Mouse (Mus musculus) C2C12 (cell line): ENCODE measurements at regions not wholly inside any gene's neighbourhood (a gene's known extent, or its start where the extent isn't known, plus 50 kb on each side); places are given as distances from the start of the nearest gene placed in this dataset.
"Not testable (repeated sequence)": the region's sequence is repeated elsewhere in the genome, so short reads cannot be mapped to it uniquely, and the experiment has no call there.

Experiments
- H3K27me3 ChIP-seq: one replicate; pipeline ENCODE4 v1.6.1; 2011; ENCODE audit not compliant: control insufficient read depth, insufficient read depth, insufficient read length
- H3K36me3 ChIP-seq: one replicate; pipeline ENCODE4 v1.6.1; 2011; ENCODE audit not compliant: control insufficient read depth, insufficient read depth
- H3K4me3 ChIP-seq: one replicate; pipeline ENCODE4 v1.5.1; 2011; ENCODE audit warnings: mild to moderate bottlenecking, control low read depth; ENCODE audit not compliant: poor library complexity, insufficient read depth, severe bottlenecking
- H3K79me2 ChIP-seq: one replicate; pipeline ENCODE4 v1.6.1; 2011; ENCODE audit not compliant: control insufficient read depth, insufficient read depth
- H3K79me3 ChIP-seq: one replicate; pipeline ENCODE4 v1.6.1; 2011; ENCODE audit warnings: low read depth, control low read depth
- H3ac ChIP-seq: one replicate; pipeline ENCODE3; 2011; ENCODE audit warnings: low read depth; ENCODE audit not compliant: control insufficient read depth, insufficient read length
- CEBPB ChIP-seq: IDR thresholded peaks from one replicate; pipeline ENCODE4 v1.6.1; 2011; ENCODE audit warnings: low read depth, mild to moderate bottlenecking, control low read depth, moderate library complexity
- CTCF ChIP-seq: IDR thresholded peaks from one replicate; pipeline ENCODE4 v1.5.1; 2011; ENCODE audit not compliant: control insufficient read depth, insufficient read depth, insufficient read length
- FOSL1 ChIP-seq: IDR thresholded peaks from one replicate; pipeline ENCODE4 v1.8.0; 2011; ENCODE audit warnings: mild to moderate bottlenecking, low read length; ENCODE audit not compliant: poor library complexity, insufficient read depth, severe bottlenecking
- MAX ChIP-seq: IDR thresholded peaks from one replicate; pipeline ENCODE4 v1.6.1; 2011; ENCODE audit warnings: mild to moderate bottlenecking, control low read depth
- MYOD1 ChIP-seq: IDR thresholded peaks from one replicate; pipeline ENCODE4 v1.6.1; 2011; ENCODE audit warnings: low read depth; ENCODE audit not compliant: control insufficient read depth, insufficient read length
- MYOG ChIP-seq: IDR thresholded peaks from one replicate; pipeline ENCODE4 v1.6.1; 2011; ENCODE audit not compliant: control insufficient read depth, insufficient read length; ENCODE audit errors: extremely low read depth
- USF1 ChIP-seq: IDR thresholded peaks from one replicate; pipeline ENCODE4 v1.6.1; 2011; ENCODE audit warnings: low read depth, mild to moderate bottlenecking, control low read depth, moderate library complexity

DNA sequence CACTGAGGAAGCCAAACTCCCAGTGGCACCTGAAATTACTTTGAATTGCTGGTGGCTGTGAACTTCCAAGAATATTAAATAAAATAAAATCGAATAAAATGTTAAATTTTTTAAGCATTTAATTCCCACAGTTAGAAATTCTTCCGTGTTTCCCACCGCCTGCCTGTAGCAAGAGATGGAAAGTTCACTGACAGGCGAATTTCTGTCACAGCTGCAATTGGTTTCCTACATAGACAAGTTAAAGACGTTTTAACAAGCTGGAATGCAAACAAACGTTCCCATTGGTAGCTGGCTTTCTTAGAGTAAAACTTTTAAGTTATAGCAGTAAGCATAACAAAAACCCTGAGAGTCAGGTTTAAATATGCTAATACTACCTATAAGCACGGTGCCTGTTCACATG, 95.0 kb downstream of the Pou4f1 start:
- H3K79me3 ChIP-seq: no peaks in the 10 kb centered on the region
- H3K4me3 ChIP-seq: no peak overlapping the region
- TF ChIP-seq USF1 (no peak), MYOG (no peak), MAX (no peak), CEBPB (no peak), MYOD1 (no peak), FOSL1 (no peak), CTCF (no peak)
- no peaks in the 10 kb centered on the region for H3K36me3 ChIP-seq
- no peaks in the 10 kb centered on the region for H3K79me2 ChIP-seq
- no peaks in the 10 kb centered on the region for H3K27me3 ChIP-seq
- H3ac ChIP-seq: no peak overlapping the region

DNA sequence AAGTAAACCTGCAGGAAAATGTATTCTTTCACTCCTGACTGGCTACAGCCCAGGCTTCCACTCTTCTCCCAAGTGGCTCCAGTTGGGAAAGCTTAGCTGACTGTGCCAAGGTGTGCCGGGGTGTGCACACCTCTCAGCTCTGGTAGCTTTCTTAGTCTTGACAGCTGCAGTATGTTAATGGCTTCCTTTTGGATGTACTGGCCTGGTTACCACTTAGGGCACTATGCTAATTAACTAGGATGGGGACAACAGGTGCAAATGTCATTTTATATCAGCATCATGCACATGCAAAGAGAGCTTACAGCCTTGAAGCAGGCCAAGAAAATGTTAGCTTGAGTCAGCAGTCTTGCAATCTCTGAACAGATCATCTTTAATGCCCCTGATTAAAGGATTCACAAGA, 111.2 kb downstream of the Pou4f1 start:
- Histone ChIP-seq H3K79me3 (no peaks in the 10 kb centered on the region), H3ac (no peak overlapping the region), H3K36me3 (no peaks in the 10 kb centered on the region), H3K27me3 (no peaks in the 10 kb centered on the region), H3K79me2 (no peaks in the 10 kb centered on the region), H3K4me3 (no peak overlapping the region)
- TF ChIP-seq MAX (no peak), CTCF (no peak), MYOD1 (no peak), MYOG (no peak), CEBPB (no peak), FOSL1 (no peak), USF1 (no peak)

DNA sequence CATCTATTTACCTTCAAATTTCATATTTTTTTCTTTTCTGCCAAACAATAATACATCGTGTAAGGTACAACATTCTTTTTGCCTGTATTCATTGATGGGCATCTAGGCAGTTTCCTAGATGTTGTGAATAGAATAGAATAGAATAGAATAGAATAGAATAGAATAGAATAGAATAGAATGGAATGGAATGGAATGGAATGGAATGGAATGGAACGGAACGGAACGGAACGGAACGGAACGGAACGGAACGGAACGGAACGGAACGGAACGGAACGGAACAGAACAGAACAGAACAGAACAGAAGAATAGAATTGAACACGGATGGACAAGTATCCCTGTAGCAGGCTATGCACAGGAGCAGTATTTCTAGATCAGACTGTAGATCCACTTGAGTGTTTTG, 131.0 kb downstream of the Pou4f1 start:
- not testable (repeated sequence) for H3K79me3 ChIP-seq, H3K79me2 ChIP-seq, H3K27me3 ChIP-seq, H3K4me3 ChIP-seq, H3ac ChIP-seq, H3K36me3 ChIP-seq

DNA sequence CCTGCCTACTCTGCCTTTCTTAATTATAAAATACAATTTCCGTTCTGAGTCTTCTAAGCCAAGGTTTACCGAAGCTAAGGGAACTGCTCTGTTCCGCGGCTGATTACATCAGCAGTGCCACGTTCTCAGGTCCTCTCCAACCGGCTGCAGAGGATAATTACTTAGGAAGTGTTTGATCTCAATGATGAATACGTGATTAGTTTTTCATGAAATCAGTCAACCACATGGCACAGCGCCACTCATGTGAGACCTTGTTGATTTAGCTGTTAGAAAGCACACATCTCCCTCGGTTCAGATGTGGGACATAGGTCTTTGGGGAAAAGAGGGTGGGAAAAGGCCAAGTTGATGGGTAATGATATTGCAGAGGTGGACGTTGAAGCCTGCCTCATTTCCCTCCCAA, 141.7 kb downstream of the Pou4f1 start:
- Histone ChIP-seq H3K4me3 (no peak overlapping the region), H3K79me2 (no peaks in the 10 kb centered on the region)
- TF ChIP-seq MYOD1: no peak
- TF ChIP-seq CTCF: no peak
- no peak for TF ChIP-seq USF1
- no peak for TF ChIP-seq MAX
- no peak for TF ChIP-seq FOSL1
- TF ChIP-seq CEBPB: no peak
- no peak for TF ChIP-seq MYOG

DNA sequence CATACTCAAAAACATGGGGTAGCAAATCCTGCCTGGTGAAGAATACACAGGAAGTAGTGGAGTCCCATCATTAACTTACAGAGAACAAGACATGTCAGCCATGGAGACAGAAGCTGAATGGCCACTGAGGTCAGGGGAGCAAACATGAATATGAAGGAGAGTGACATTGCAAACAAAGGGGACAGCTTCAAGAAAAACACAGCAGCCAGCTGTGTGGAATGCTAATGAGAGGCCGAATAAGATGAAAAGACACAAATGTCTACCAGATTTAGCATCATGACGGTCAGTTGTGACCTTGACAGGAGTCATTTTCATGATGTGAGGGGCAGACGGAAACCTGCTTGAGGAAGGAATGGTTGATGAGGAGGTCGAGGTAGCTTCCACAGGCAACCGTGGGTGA, 167.7 kb downstream of the Pou4f1 start:
- Histone ChIP-seq H3ac (no peak overlapping the region), H3K79me2 (no peaks in the 10 kb centered on the region), H3K36me3 (no peaks in the 10 kb centered on the region), H3K79me3 (no peaks in the 10 kb centered on the region), H3K4me3 (no peak overlapping the region), H3K27me3 (no peaks in the 10 kb centered on the region)
- TF ChIP-seq MAX (no peak), CTCF (no peak), USF1 (no peak), CEBPB (no peak), MYOG (no peak), FOSL1 (no peak), MYOD1 (no peak)

More for the DNA sequence above, 141.7 kb downstream of the Pou4f1 start:
- Histone ChIP-seq H3ac (no peak overlapping the region), H3K36me3 (no peaks in the 10 kb centered on the region), H3K27me3 (no peaks in the 10 kb centered on the region), H3K79me3 (no peaks in the 10 kb centered on the region)

DNA sequence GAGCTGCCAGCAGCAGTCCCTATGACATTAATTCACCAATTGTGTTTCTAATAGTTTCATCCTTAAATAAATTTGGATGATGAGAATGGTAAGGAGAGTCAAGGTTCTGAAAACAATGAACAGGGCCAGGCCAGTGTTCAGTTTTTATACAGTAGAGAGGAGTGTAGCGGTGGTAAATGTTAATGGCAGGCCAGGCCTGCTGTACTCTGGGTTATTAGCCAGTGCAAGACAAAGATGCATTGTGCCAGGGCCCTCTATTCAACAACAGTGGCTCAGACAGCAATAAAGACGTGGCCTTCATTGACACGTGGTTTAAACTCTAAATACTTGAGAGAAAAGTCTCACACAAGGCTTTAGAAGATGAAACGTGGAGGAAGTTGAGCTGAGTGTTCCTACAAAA, 169.5 kb downstream of the Pou4f1 start:
- TF ChIP-seq MYOD1 (no peak), MYOG (no peak)

More for the DNA sequence above, 169.5 kb downstream of the Pou4f1 start:
- no peak overlapping the region for H3K4me3 ChIP-seq
- H3K27me3 ChIP-seq: no peaks in the 10 kb centered on the region
- H3K79me3 ChIP-seq: no peaks in the 10 kb centered on the region
- no peaks in the 10 kb centered on the region for H3K79me2 ChIP-seq
- H3K36me3 ChIP-seq: no peaks in the 10 kb centered on the region
- H3ac ChIP-seq: no peak overlapping the region
